8 mouse cellular contexts compared by ENCODE assay signal in the genomic region with DNA sequence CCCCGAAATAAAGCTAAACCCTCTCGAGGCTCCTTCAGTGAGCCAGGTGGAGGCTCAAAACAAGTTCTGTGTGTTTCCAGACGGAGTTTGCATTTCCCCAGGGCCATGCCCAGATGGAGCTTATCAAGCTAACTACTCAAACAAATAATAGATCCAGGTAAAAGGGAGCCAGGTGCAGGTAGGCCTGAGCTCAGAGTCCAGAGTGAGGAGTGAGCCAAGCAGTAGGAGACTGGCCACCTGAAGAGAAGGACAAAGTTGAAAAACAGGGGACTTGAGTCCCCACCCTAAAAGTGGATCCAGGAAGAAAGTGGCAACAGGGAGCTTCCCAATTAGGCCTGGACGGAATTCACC. TPM values are rescaled to one million over a fixed set of nuclear protein-coding genes. Genes with fewer than 3 reads are reported as not detected.
DNase-seq lines count a peak whose midpoint lies in the region; ATAC-seq and TF ChIP-seq lines count a peak whose summit lies in the region.

No protein-coding gene starts in this region.

- no peak overlapping the region for H3K27ac ChIP-seq in liver, adult 2 months (replicated peaks; ENCODE audit: insufficient read depth, low read depth, low read length)
- no peak overlapping the region for H3K27ac ChIP-seq in forebrain, embryonic 12.5 days
- peak overlapping the region; percentile 74 for H3K27ac ChIP-seq in limb, embryonic 10.5 days
- H3K27ac ChIP-seq in neural tube, embryonic 15.5 days (replicated peaks), result no peak overlapping the region

- H3K9ac ChIP-seq in liver, adult 2 months (ENCODE audit: low read depth, low read length), result peak overlapping the region; percentile 65; the same call in 1 of the 2 replicates
- peak overlapping the region; percentile 40; the same call in 1 of the 2 replicates for H3K9ac ChIP-seq in forebrain, embryonic 12.5 days
- H3K9ac ChIP-seq in neural tube, embryonic 15.5 days (replicated peaks), result peak overlapping the region; percentile 38; the same call in 1 of the 2 replicates

- H3K4me1 ChIP-seq in liver, adult 2 months (ENCODE audit: control insufficient read depth, insufficient read depth, low read length), result no peaks in the 10 kb centered on the region
- peaks cover 16% of the 10 kb centered on the region for H3K4me1 ChIP-seq in forebrain, embryonic 12.5 days
- peaks cover 27% of the 10 kb centered on the region for H3K4me1 ChIP-seq in limb, embryonic 10.5 days
- H3K4me1 ChIP-seq in neural tube, embryonic 15.5 days, result peaks cover 16% of the 10 kb centered on the region

- no peak for TF ChIP-seq POLR2A in liver, adult 2 months (IDR thresholded peaks at IDR 0.05; ENCODE audit: extremely low read depth, insufficient read depth, low read length)

- no peaks in the 10 kb centered on the region for H3K9me3 ChIP-seq in forebrain, embryonic 12.5 days
- H3K9me3 ChIP-seq in limb, embryonic 10.5 days (replicated peaks), result no peaks in the 10 kb centered on the region
- H3K9me3 ChIP-seq in neural tube, embryonic 15.5 days (replicated peaks), result no peaks in the 10 kb centered on the region

- peak overlapping the region; percentile 60 for H3K4me2 ChIP-seq in forebrain, embryonic 12.5 days
- H3K4me2 ChIP-seq in neural tube, embryonic 15.5 days, result peak overlapping the region; percentile 57

- no peak for DNase-seq in liver, adult 2 months (ENCODE audit: extremely low read depth, low read depth, low spot score)
- no peak for DNase-seq in liver
- no peak for DNase-seq in limb, embryonic 10.5 days (ENCODE audit: low spot score)
- DNase-seq in Muller cell, postnatal 12 days (ENCODE audit: inconsistent ontology term), result no peak
- no peak for DNase-seq in cerebellum, adult 9-11 months

- TF ChIP-seq CTCF in liver, adult 2 months (IDR thresholded peaks at IDR 0.05; ENCODE audit: low read depth, low read length), result no peak

- no peaks in the 10 kb centered on the region for H3K36me3 ChIP-seq in liver, adult 2 months (ENCODE audit: control insufficient read depth, insufficient read depth, low read length)
- H3K36me3 ChIP-seq in forebrain, embryonic 12.5 days (replicated peaks), result no peaks in the 10 kb centered on the region
- no peaks in the 10 kb centered on the region for H3K36me3 ChIP-seq in limb, embryonic 10.5 days
- H3K36me3 ChIP-seq in neural tube, embryonic 15.5 days, result no peaks in the 10 kb centered on the region

- no peaks in the 10 kb centered on the region for H3K79me2 ChIP-seq in liver, adult 2 months (ENCODE audit: control insufficient read depth, insufficient read depth, low read length)

- peaks cover 8% of the 10 kb centered on the region for H3K27me3 ChIP-seq in liver, adult 2 months (ENCODE audit: control insufficient read depth, insufficient read depth, low read length)
- peaks cover 43% of the 10 kb centered on the region for H3K27me3 ChIP-seq in forebrain, embryonic 12.5 days
- peaks cover 59% of the 10 kb centered on the region for H3K27me3 ChIP-seq in limb, embryonic 10.5 days (ENCODE audit: low read depth, poor library complexity, severe bottlenecking)
- peaks cover 37% of the 10 kb centered on the region for H3K27me3 ChIP-seq in neural tube, embryonic 15.5 days (replicated peaks)

- no peak for ATAC-seq in forebrain, embryonic 12.5 days (ENCODE audit: low FRiP score)
- ATAC-seq in neural tube, embryonic 15.5 days (ENCODE audit: low FRiP score), result no peak
- no peak for ATAC-seq in granulocyte monocyte progenitor cell, adult 5-6 weeks (replicated peaks; ENCODE audit: poor library complexity, severe bottlenecking)

- H3K4me3 ChIP-seq in liver, adult 2 months (ENCODE audit: insufficient read depth, low read depth, low read length), result peak overlapping the region; percentile 57; the same call in 1 of the 2 replicates
- peak overlapping the region; percentile 39 for H3K4me3 ChIP-seq in forebrain, embryonic 12.5 days (replicated peaks)
- peak overlapping the region; percentile 57 for H3K4me3 ChIP-seq in limb, embryonic 10.5 days
- H3K4me3 ChIP-seq in neural tube, embryonic 15.5 days (replicated peaks), result peak overlapping the region; percentile 33

- 44% methylated on average over 4 of the region's 4 CpGs for WGBS in liver, adult 2 months
- WGBS in forebrain, embryonic 12.5 days, result 28% methylated on average over 4 of the region's 4 CpGs
- WGBS in limb, embryonic 10.5 days, result 40% methylated on average over 4 of the region's 4 CpGs
- WGBS in neural tube, embryonic 15.5 days, result 35% methylated on average over 4 of the region's 4 CpGs

RNA-seq across cellular contexts. Expression of a gene that starts 39.8 kb away (rescaled TPM):
- 2.6 and 4.8 TPM in 2 replicates for total RNA-seq in liver, adult 2 months (2014; rRNA removed)
- 5.6 and 6.1 TPM in 2 replicates for polyA plus RNA-seq in liver, adult 2 months (2012; rRNA removed)
- polyA plus RNA-seq in forebrain, embryonic 12.5 days (2016; fragmentation: Nextera tagmentation; extraction: Ambion mirVana), result 4.2 and 4.3 TPM in 2 replicates
- polyA plus RNA-seq in limb, embryonic 10.5 days (2016; fragmentation: Nextera tagmentation; extraction: Ambion mirVana), result 2.7 and 5.8 TPM in 2 replicates
- 28.7 and 31.1 TPM in 2 replicates for polyA plus RNA-seq in neural tube, embryonic 15.5 days (2015; fragmentation: Nextera tagmentation; extraction: Ambion mirVana)
- total RNA-seq in granulocyte monocyte progenitor cell, adult 5-6 weeks (2014; fragmentation: Nextera tagmentation), result not detected in 2 replicates
- not detected in 2 replicates for total RNA-seq in granulocyte monocyte progenitor cell, adult 5-6 weeks (2017)

RNA-seq across cellular contexts. Expression of a gene that starts 40.5 kb away (rescaled TPM):
- 0.27 TPM in 1 of 2 replicates, not detected in the other for total RNA-seq in liver, adult 2 months (2014; rRNA removed)
- not detected in 2 replicates for polyA plus RNA-seq in liver, adult 2 months (2012; rRNA removed)
- polyA plus RNA-seq in forebrain, embryonic 12.5 days (2016; fragmentation: Nextera tagmentation; extraction: Ambion mirVana), result 0.76 and 1.3 TPM in 2 replicates
- polyA plus RNA-seq in limb, embryonic 10.5 days (2016; fragmentation: Nextera tagmentation; extraction: Ambion mirVana), result 0.16 and 0.25 TPM in 2 replicates
- polyA plus RNA-seq in neural tube, embryonic 15.5 days (2015; fragmentation: Nextera tagmentation; extraction: Ambion mirVana), result 3.1 and 3.4 TPM in 2 replicates
- not detected in 2 replicates for total RNA-seq in granulocyte monocyte progenitor cell, adult 5-6 weeks (2014; fragmentation: Nextera tagmentation)
- not detected in 2 replicates for total RNA-seq in granulocyte monocyte progenitor cell, adult 5-6 weeks (2017)
